Mouse (Mus musculus): ENCODE data around the gene Pkib.

GRCm38 (mm10) chr10:57783289-57784130 lies 151.7 kb downstream of the Pkib start:
- TF ChIP-seq CTCF (IDR thresholded peaks at IDR 0.05; ENCODE audit: low read depth, low read length) (no peak), POLR2A (IDR thresholded peaks at IDR 0.05; ENCODE audit: borderline replicate concordance, low read depth, low read length) (no peak)
